Comparison of ENCODE assay signal across 8 mouse cellular contexts in genomic region chr17:35584330-35584937, GRCm38 (mm10). TPM values are rescaled to one million over a fixed set of nuclear protein-coding genes. Genes with fewer than 3 reads are reported as not detected.
DNase-seq lines count a peak whose midpoint lies in the region; ATAC-seq lines count a peak whose summit lies in the region.

No protein-coding gene starts in this region.

- no peak overlapping the region for H3K4me3 ChIP-seq in embryonic facial prominence, embryonic 10.5 days
- no peak overlapping the region for H3K4me3 ChIP-seq in stomach, embryonic 14.5 days (ENCODE audit: low read depth, low read length)

- H3K4me1 ChIP-seq in embryonic facial prominence, embryonic 10.5 days, result peaks cover 4% of the 10 kb centered on the region; the same call in 1 of the 2 replicates
- no peaks in the 10 kb centered on the region for H3K4me1 ChIP-seq in stomach, embryonic 14.5 days (ENCODE audit: control insufficient read depth, insufficient read depth, low read length)

- peak; percentile 68 for DNase-seq in 416B (ENCODE audit: low read depth)
- peak; percentile 87 for DNase-seq in adrenal gland, postnatal 14 days
- peak; percentile 80 for DNase-seq in embryonic facial prominence, embryonic 10.5 days (ENCODE audit: low spot score)
- peak; percentile 94 for DNase-seq in heart, adult 11 months
- peak; percentile 41 for DNase-seq in kidney, adult 11 months
- DNase-seq in left cerebral cortex, postnatal 4 days, result peak; percentile 87

- intact Hi-C loops in left cerebral cortex, postnatal 4 days (cut with DNase I), result loop anchor here (5.0 kb wide), 1 partner anchor 153 kb away; no protein-coding TSS in a partner anchor

- no peaks in the 10 kb centered on the region for H3K27me3 ChIP-seq in embryonic facial prominence, embryonic 10.5 days (replicated peaks; ENCODE audit: low read depth, poor library complexity, severe bottlenecking)
- no peaks in the 10 kb centered on the region for H3K27me3 ChIP-seq in stomach, embryonic 14.5 days (ENCODE audit: control insufficient read depth, insufficient read depth, low read length)

- H3K36me3 ChIP-seq in embryonic facial prominence, embryonic 10.5 days (replicated peaks), result no peaks in the 10 kb centered on the region
- no peaks in the 10 kb centered on the region for H3K36me3 ChIP-seq in stomach, embryonic 14.5 days (ENCODE audit: control insufficient read depth, insufficient read depth, low read length)

- H3K27ac ChIP-seq in embryonic facial prominence, embryonic 10.5 days (replicated peaks), result no peak overlapping the region
- H3K27ac ChIP-seq in stomach, embryonic 14.5 days (ENCODE audit: low read length), result no peak overlapping the region

- H3K4me2 ChIP-seq in stomach, embryonic 14.5 days (replicated peaks; ENCODE audit: low read depth, low read length), result 0 out of 2 replicates have a peak overlapping the region, but pooled peaks have one; percentile 3

- peak; percentile 75; the same call in 1 of the 2 replicates for ATAC-seq in monocyte, adult 5-6 weeks (replicated peaks; ENCODE audit: insufficient number of reproducible peaks, low FRiP score, low TSS enrichment, poor library complexity, severe bottlenecking)
- ATAC-seq in stomach, embryonic 14.5 days (ENCODE audit: insufficient number of reproducible peaks, insufficient read depth, low FRiP score, low read depth), result peak; percentile 42

- no peak overlapping the region for H3K9ac ChIP-seq in stomach, embryonic 14.5 days (replicated peaks; ENCODE audit: low read depth, low read length)

- H3K9me3 ChIP-seq in embryonic facial prominence, embryonic 10.5 days, result 0 out of 2 replicates have a peak, but pooled peaks cover 2% of the 10 kb centered on the region
- no peaks in the 10 kb centered on the region for H3K9me3 ChIP-seq in stomach, embryonic 14.5 days (ENCODE audit: control insufficient read depth, low read depth, low read length)

- WGBS in embryonic facial prominence, embryonic 10.5 days, result 17% methylated on average over 16 of the region's 16 CpGs
- WGBS in stomach, embryonic 14.5 days, result 16% methylated on average over 16 of the region's 16 CpGs

RNA-seq across cellular contexts. Expression of gene Sfta2, which starts 16.9 kb away (rescaled TPM):
- total RNA-seq in adrenal gland, postnatal 14 days (2021), result not detected in 2 replicates
- not detected in 2 replicates for polyA plus RNA-seq in embryonic facial prominence, embryonic 10.5 days (2016; fragmentation: Nextera tagmentation; extraction: Ambion mirVana)
- not detected for total RNA-seq in left cerebral cortex, postnatal 4 days (2021)
- total RNA-seq in monocyte, adult 5-6 weeks (2017), result not detected in 3 replicates
- 20.2 and 25.2 TPM in 2 replicates for polyA plus RNA-seq in stomach, embryonic 14.5 days (2014; fragmentation: Nextera tagmentation; extraction: Ambion mirVana)

RNA-seq across cellular contexts. Expression of gene 2300002M23Rik, which starts 17.2 kb away (rescaled TPM):
- not detected in 2 replicates for total RNA-seq in adrenal gland, postnatal 14 days (2021)
- polyA plus RNA-seq in embryonic facial prominence, embryonic 10.5 days (2016; fragmentation: Nextera tagmentation; extraction: Ambion mirVana), result not detected in 2 replicates
- total RNA-seq in left cerebral cortex, postnatal 4 days (2021), result not detected
- total RNA-seq in monocyte, adult 5-6 weeks (2017), result not detected in 3 replicates
- polyA plus RNA-seq in stomach, embryonic 14.5 days (2014; fragmentation: Nextera tagmentation; extraction: Ambion mirVana), result 0.66 TPM in 1 of 2 replicates, not detected in the other

RNA-seq across cellular contexts. Expression of gene Cdsn, which starts 32.5 kb away (rescaled TPM):
- 0.23 and 0.37 TPM in 2 replicates for total RNA-seq in adrenal gland, postnatal 14 days (2021)
- polyA plus RNA-seq in embryonic facial prominence, embryonic 10.5 days (2016; fragmentation: Nextera tagmentation; extraction: Ambion mirVana), result not detected in 2 replicates
- total RNA-seq in left cerebral cortex, postnatal 4 days (2021), result under 1 TPM; 0.26 to 0.36 TPM
- total RNA-seq in monocyte, adult 5-6 weeks (2017), result not detected in 3 replicates
- 0.17 TPM in 1 of 2 replicates, not detected in the other for polyA plus RNA-seq in stomach, embryonic 14.5 days (2014; fragmentation: Nextera tagmentation; extraction: Ambion mirVana)

RNA-seq across cellular contexts. Expression of gene Gm9573, which starts 42.0 kb away (rescaled TPM):
- not detected in 2 replicates for total RNA-seq in adrenal gland, postnatal 14 days (2021)
- polyA plus RNA-seq in embryonic facial prominence, embryonic 10.5 days (2016; fragmentation: Nextera tagmentation; extraction: Ambion mirVana), result not detected in 2 replicates
- total RNA-seq in left cerebral cortex, postnatal 4 days (2021), result not detected
- not detected in 3 replicates for total RNA-seq in monocyte, adult 5-6 weeks (2017)
- not detected in 2 replicates for polyA plus RNA-seq in stomach, embryonic 14.5 days (2014; fragmentation: Nextera tagmentation; extraction: Ambion mirVana)

RNA-seq across cellular contexts. Expression of gene Psors1c2, which starts 51.4 kb away (rescaled TPM):
- total RNA-seq in adrenal gland, postnatal 14 days (2021), result not detected in 2 replicates
- 1.6 and 1.9 TPM in 2 replicates for polyA plus RNA-seq in embryonic facial prominence, embryonic 10.5 days (2016; fragmentation: Nextera tagmentation; extraction: Ambion mirVana)
- total RNA-seq in left cerebral cortex, postnatal 4 days (2021), result 1 to 10 TPM; 1.5 to 2.4 TPM
- total RNA-seq in monocyte, adult 5-6 weeks (2017), result not detected in 3 replicates
- 0.81 and 1.1 TPM in 2 replicates for polyA plus RNA-seq in stomach, embryonic 14.5 days (2014; fragmentation: Nextera tagmentation; extraction: Ambion mirVana)

Comparison
In these comparisons a context has a peak if more than half of its experiments do, and no peak if none do; other contexts are left out.
1. DNase-seq: peak in every context shown above with its lines; median percentile 94 in heart, adult 11 months; 87 in adrenal gland, postnatal 14 days; 87 in left cerebral cortex, postnatal 4 days; 80 in embryonic facial prominence, embryonic 10.5 days; 68 in 416B; 41 in kidney, adult 11 months.